Mouse (Mus musculus): ENCODE measurements around the gene Ly75. TPM values are rescaled to one million over a fixed set of nuclear protein-coding genes. Genes with fewer than 3 reads are reported as not detected.

The Ly75 gene
- polyA plus RNA-seq, 1 experiment from 2014 or later: 24.5 TPM

Other genes with a start within 250 kb of the Ly75 start
- gene Baz2b, start 173.5 kb downstream of the Ly75 start, polyA plus RNA-seq (2015; fragmentation: Nextera tagmentation; extraction: Ambion mirVana): 45.4 and 52.5 TPM in 2 replicates
- gene March7, start 173.4 kb downstream of the Ly75 start, polyA plus RNA-seq (2015; fragmentation: Nextera tagmentation; extraction: Ambion mirVana): 69.8 and 84.1 TPM in 2 replicates
- 10.4 and 13.4 TPM in 2 replicates for gene Cd302, start 98.8 kb downstream of the Ly75 start, polyA plus RNA-seq (2015; fragmentation: Nextera tagmentation; extraction: Ambion mirVana)
- gene Pla2r1, start 170.0 kb upstream of the Ly75 start, polyA plus RNA-seq (2015; fragmentation: Nextera tagmentation; extraction: Ambion mirVana): 0.18 and 0.23 TPM in 2 replicates

All from thymus, postnatal 0 days (tissue).